7 mouse cellular contexts compared by ENCODE assay signal in genomic region chr15:79432892-79433291, GRCm38 (mm10). TPM values are rescaled to one million over a fixed set of nuclear protein-coding genes. Genes with fewer than 3 reads are reported as not detected.
A peak's percentile ranks its signal among the peaks of the same experiment; 100 is the strongest.
DNase-seq lines count a peak whose midpoint lies in the region; ATAC-seq and TF ChIP-seq lines count a peak whose summit lies in the region.

No protein-coding gene starts in this region.

- no peak for TF ChIP-seq POLR2A in bone marrow, adult 2 months (IDR thresholded peaks at IDR 0.05; ENCODE audit: borderline replicate concordance, control insufficient read depth, low read depth, low read length)
- no peak for TF ChIP-seq POLR2A in cortical plate, adult 2 months (IDR thresholded peaks at IDR 0.05; ENCODE audit: extremely low read depth, insufficient read depth, low read length)

- H3K4me3 ChIP-seq in bone marrow, adult 2 months (replicated peaks; ENCODE audit: control insufficient read depth, low read depth, low read length), result peak overlapping the region; percentile 25
- H3K4me3 ChIP-seq in cortical plate, adult 2 months (ENCODE audit: insufficient read depth, low read length), result no peak overlapping the region

- no peak for TF ChIP-seq CTCF in bone marrow, adult 2 months (IDR thresholded peaks at IDR 0.05; ENCODE audit: control insufficient read depth, insufficient read depth, low read length)
- no peak for TF ChIP-seq CTCF in cortical plate, adult 2 months (IDR thresholded peaks at IDR 0.05; ENCODE audit: extremely low read depth, insufficient read depth, low read length)

- ATAC-seq in megakaryocyte, adult 5-6 weeks (ENCODE audit: poor library complexity, severe bottlenecking), result peak; percentile 83
- ATAC-seq in inflammation-experienced regulatory T-cells, adult 6 months, result no peak

- intact Hi-C loops in heart, postnatal 36 days (cut with DNase I), result no loop called here
- intact Hi-C loops in left cerebral cortex, postnatal 25 days (cut with DNase I), result loop anchor here (2.0 kb wide), 1 partner anchor 30 kb away; the partner anchor contains the start of gene Tmem184b

- DNase-seq in heart, postnatal 36 days, result peak; percentile 55 to 66
- DNase-seq in left cerebral cortex, postnatal 25 days (ENCODE audit: low spot score in 2 of 2), result peak; percentile 53 to 84
- DNase-seq in ovary, postnatal 36 days (ENCODE audit: low spot score), result no peak

- 5% methylated on average over 21 of the region's 21 CpGs for WGBS in bone marrow, adult 2 months

- peak overlapping the region; percentile 72 for H3K27ac ChIP-seq in bone marrow, adult 2 months (ENCODE audit: control insufficient read depth, insufficient read depth, low read depth, low read length, poor library complexity)
- H3K27ac ChIP-seq in cortical plate, adult 2 months (ENCODE audit: insufficient read depth, low read length), result 0 out of 2 replicates have a peak overlapping the region, but pooled peaks have one; percentile 37

- peaks cover 7% of the 10 kb centered on the region for H3K4me1 ChIP-seq in bone marrow, adult 2 months (ENCODE audit: control insufficient read depth, insufficient read depth, low read length)
- peaks cover 11% of the 10 kb centered on the region for H3K4me1 ChIP-seq in cortical plate, adult 2 months (ENCODE audit: control insufficient read depth, insufficient read depth, low read length)

RNA-seq across cellular contexts. Expression of gene Csnk1e, which starts 22.5 kb away (rescaled TPM):
- polyA plus RNA-seq in bone marrow, adult 2 months (2011; ENCODE audit: insufficient read depth, insufficient read length, low replicate concordance, missing spikeins), result 12.3 and 34.2 TPM in 2 replicates
- polyA plus RNA-seq in cortical plate, adult 2 months (2012; rRNA removed), result 185 and 194 TPM in 2 replicates
- total RNA-seq in heart, postnatal 36 days (2021), result 10 to 100 TPM; 55.8 to 60.5 TPM
- total RNA-seq in left cerebral cortex, postnatal 25 days (2021), result 100 to 1,000 TPM; 133 to 141 TPM
- 33.3 and 39.4 TPM in 2 replicates for total RNA-seq in megakaryocyte, adult 5-6 weeks (2015)
- 29.3 and 32.0 TPM in 2 replicates for total RNA-seq in megakaryocyte, adult 5-6 weeks (2017)
- 1 to 10 TPM; 4.2 to 6.5 (median 4.4) TPM for polyA plus RNA-seq in inflammation-experienced regulatory T-cells, adult 6 months (2017; shearing (Covaris generic))

RNA-seq across cellular contexts. Expression of gene Tmem184b, which starts 29.5 kb away (rescaled TPM):
- polyA plus RNA-seq in bone marrow, adult 2 months (2011; ENCODE audit: insufficient read depth, insufficient read length, low replicate concordance, missing spikeins), result 4.9 and 19.1 TPM in 2 replicates
- 69.6 and 75.6 TPM in 2 replicates for polyA plus RNA-seq in cortical plate, adult 2 months (2012; rRNA removed)
- 10 to 100 TPM; 37.0 to 43.0 TPM for total RNA-seq in heart, postnatal 36 days (2021)
- total RNA-seq in left cerebral cortex, postnatal 25 days (2021), result 10 to 100 TPM; 57.2 to 67.5 TPM
- 31.1 and 33.3 TPM in 2 replicates for total RNA-seq in megakaryocyte, adult 5-6 weeks (2015)
- total RNA-seq in megakaryocyte, adult 5-6 weeks (2017), result 10.4 and 12.2 TPM in 2 replicates
- polyA plus RNA-seq in inflammation-experienced regulatory T-cells, adult 6 months (2017; shearing (Covaris generic)), result 10 to 100 TPM in 1 of 3 experiments, 1 to 10 TPM in 2; 8.2 to 12.8 (median 9.2) TPM
